Mouse (Mus musculus): Measurements from ENCODE around the gene Zfp454. TPM values are rescaled to one million over a fixed set of nuclear protein-coding genes. Genes with fewer than 3 reads are reported as not detected.

The Zfp454 gene
- 7.0 and 9.1 TPM in 2 replicates for polyA plus RNA-seq (2015; fragmentation: Nextera tagmentation; extraction: Ambion mirVana)

GRCm38 (mm10) chr11:50887390-50888128 lies at the start of gene Zfp454:
Gene Zfp454, minus strand, starts transcription at chr11:50887651.

GRCm38 (mm10) chr11:50931451-50931866 lies 44.0 kb upstream of the Zfp454 start, which contains the start of gene Zfp354b:
Gene Zfp354b, minus strand, starts transcription at chr11:50931633.

GRCm38 (mm10) chr11:50915671-50916320 lies 28.3 kb upstream of the Zfp454 start, which contains the start of gene Zfp2:
Gene Zfp2, minus strand, starts transcription at chr11:50916165.

GRCm38 (mm10) chr11:50850177-50850735 lies 37.2 kb downstream of the Zfp454 start, which contains the start of gene Grm6:
Gene Grm6, plus strand, starts transcription at chr11:50850685.

DNA sequence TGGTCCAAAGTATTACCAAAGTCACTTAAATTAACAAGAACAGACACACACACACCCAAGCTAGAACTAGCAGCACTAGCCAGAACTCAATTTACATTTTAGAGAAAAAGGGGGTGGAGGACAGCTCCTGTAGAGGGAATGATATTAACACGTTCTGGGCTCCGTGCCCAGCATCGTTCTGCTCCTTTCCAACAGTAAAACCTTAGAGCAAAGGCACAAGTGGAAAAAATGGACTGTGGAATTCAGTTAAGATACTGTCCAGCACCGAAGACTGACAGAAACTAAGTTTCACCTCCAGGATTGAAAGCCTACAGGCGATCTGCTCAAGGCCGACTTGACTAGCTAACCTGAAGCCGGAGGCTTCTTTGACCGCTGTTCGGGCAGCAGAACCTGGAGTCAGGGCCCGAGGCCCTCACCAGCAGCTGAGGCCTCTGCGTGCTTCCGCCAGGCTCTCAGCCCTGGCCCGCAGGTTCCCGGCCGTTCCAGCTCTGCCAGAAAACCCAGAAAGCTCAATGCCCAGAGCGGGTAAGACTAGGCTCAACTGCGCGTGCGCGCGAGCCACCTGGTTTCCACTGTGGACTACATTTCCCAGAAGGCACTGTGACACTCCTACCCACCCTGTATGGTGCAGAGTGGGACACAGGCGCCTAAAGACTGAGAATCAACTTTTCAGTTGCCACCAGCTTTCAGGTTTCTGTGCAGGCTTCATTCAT lies 46.3 kb downstream of the Zfp454 start, which contains the start of gene Zfp879:
Gene Zfp879 (minus strand): TSS at position 530 of the 713 bp plus-strand sequence.

DNA sequence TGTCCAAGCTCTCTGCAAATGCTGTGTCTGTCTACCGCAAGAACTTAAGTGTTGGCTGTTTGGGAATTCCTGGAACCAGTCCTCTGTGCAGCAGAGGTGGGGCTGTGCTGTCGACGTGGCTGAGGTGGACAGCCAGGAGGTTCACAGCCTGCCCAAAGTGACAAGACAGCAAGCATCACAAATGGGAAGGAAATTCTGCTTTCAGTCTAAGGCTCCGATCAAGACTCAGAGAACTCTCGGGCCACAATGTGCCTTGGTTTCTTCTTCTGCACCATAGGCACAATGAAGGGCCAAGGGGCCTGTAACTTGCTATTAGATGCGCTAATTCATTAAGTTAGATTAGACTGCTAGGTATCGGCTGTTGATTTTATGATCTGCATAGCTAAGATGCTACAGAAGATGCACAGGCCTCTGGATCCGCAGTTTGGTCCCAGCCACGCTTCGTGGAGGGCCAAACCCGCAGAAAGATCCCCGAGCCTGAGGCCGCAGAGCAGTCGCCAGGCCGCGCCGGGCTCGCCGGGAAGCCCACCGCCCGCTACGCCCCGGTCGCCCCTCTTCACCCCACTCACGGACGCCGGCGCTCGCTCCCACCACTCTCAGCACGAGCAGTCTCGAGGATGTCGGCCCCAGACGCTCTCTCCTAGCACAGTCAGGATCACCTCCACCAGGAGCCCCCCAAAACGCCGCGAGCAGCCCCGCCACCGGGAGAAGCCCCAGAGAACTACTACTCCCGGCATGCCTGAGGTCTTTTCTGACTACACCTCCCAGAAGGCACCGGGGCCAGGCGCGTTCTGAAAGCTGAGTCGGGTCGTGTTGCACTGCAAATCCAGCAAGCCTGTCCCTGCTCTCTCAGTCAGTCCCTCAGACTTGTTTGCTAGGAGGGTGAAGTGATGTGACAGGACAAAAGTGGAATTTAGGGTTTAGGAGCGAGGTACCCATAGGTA lies 60.2 kb downstream of the Zfp454 start, which contains the start of gene Zfp354c:
Gene Zfp354c (minus strand): TSS at position 715 of the 944 bp plus-strand sequence.

Other genes with a start within 250 kb of the Zfp454 start
- gene Zfp354c, start 59.9 kb downstream of the Zfp454 start, polyA plus RNA-seq (2015; fragmentation: Nextera tagmentation; extraction: Ambion mirVana): 27.4 and 34.4 TPM in 2 replicates
- gene Zfp879, start 46.1 kb downstream of the Zfp454 start, polyA plus RNA-seq (2015; fragmentation: Nextera tagmentation; extraction: Ambion mirVana): 0.98 and 1.3 TPM in 2 replicates
- gene Grm6, start 37.0 kb downstream of the Zfp454 start, polyA plus RNA-seq (2015; fragmentation: Nextera tagmentation; extraction: Ambion mirVana): not detected in 2 replicates
- gene Zfp2, start 28.5 kb upstream of the Zfp454 start, polyA plus RNA-seq (2015; fragmentation: Nextera tagmentation; extraction: Ambion mirVana): 23.1 and 25.9 TPM in 2 replicates
- 3.9 and 4.2 TPM in 2 replicates for gene Zfp354b, start 44.0 kb upstream of the Zfp454 start, polyA plus RNA-seq (2015; fragmentation: Nextera tagmentation; extraction: Ambion mirVana)
- not detected in 2 replicates for gene 4933414I15Rik, start 56.1 kb upstream of the Zfp454 start, polyA plus RNA-seq (2015; fragmentation: Nextera tagmentation; extraction: Ambion mirVana)
- not detected in 2 replicates for gene Prop1, start 66.1 kb upstream of the Zfp454 start, polyA plus RNA-seq (2015; fragmentation: Nextera tagmentation; extraction: Ambion mirVana)
- not detected in 2 replicates for gene Olfr1378, start 78.9 kb upstream of the Zfp454 start, polyA plus RNA-seq (2015; fragmentation: Nextera tagmentation; extraction: Ambion mirVana)
- gene Olfr1377, start 94.3 kb upstream of the Zfp454 start, polyA plus RNA-seq (2015; fragmentation: Nextera tagmentation; extraction: Ambion mirVana): not detected in 2 replicates
- gene Olfr51, start 115.9 kb upstream of the Zfp454 start, polyA plus RNA-seq (2015; fragmentation: Nextera tagmentation; extraction: Ambion mirVana): not detected in 2 replicates
- gene Olfr54, start 126.6 kb upstream of the Zfp454 start, polyA plus RNA-seq (2015; fragmentation: Nextera tagmentation; extraction: Ambion mirVana): not detected in 2 replicates
- not detected in 2 replicates for gene Olfr1375, start 160.5 kb upstream of the Zfp454 start, polyA plus RNA-seq (2015; fragmentation: Nextera tagmentation; extraction: Ambion mirVana)
- gene Zfp354a, start 171.6 kb upstream of the Zfp454 start, polyA plus RNA-seq (2015; fragmentation: Nextera tagmentation; extraction: Ambion mirVana): 8.6 and 11.6 TPM in 2 replicates

All from neural tube, postnatal 0 days (tissue).